8 mouse cellular contexts compared by ENCODE assay signal in genomic region chr10:75935680-75936541, GRCm38 (mm10). TPM values are rescaled to one million over a fixed set of nuclear protein-coding genes. Genes with fewer than 3 reads are reported as not detected.
DNase-seq lines count a peak whose midpoint lies in the region; ATAC-seq and TF ChIP-seq lines count a peak whose summit lies in the region.

Gene Mmp11 (minus strand): TSS chr10:75936496.

- 1% methylated on average over 51 of the region's 51 CpGs for WGBS in heart, embryonic 12.5 days
- under 1% methylated on average over 51 of the region's 51 CpGs for WGBS in kidney, embryonic 16.5 days
- WGBS in liver, adult 2 months: 7% methylated on average over 51 of the region's 51 CpGs

- H3K4me2 ChIP-seq in heart, embryonic 12.5 days: peak within 1 kb of the TSS; percentile 71
- peak within 1 kb of the TSS; percentile 73 for H3K4me2 ChIP-seq in kidney, embryonic 16.5 days (replicated peaks; ENCODE audit: low read depth, low read length)

- H3K36me3 ChIP-seq in heart, embryonic 12.5 days: no peaks in the 10 kb centered on the region
- H3K36me3 ChIP-seq in kidney, embryonic 16.5 days (ENCODE audit: insufficient read depth, low read length): no peaks in the 10 kb centered on the region
- H3K36me3 ChIP-seq in liver, adult 2 months (ENCODE audit: control insufficient read depth, insufficient read depth, low read length): peaks cover 2% of the 10 kb centered on the region

- peaks cover 29% of the 10 kb centered on the region for H3K27me3 ChIP-seq in heart, embryonic 12.5 days (replicated peaks)
- H3K27me3 ChIP-seq in kidney, embryonic 16.5 days (ENCODE audit: insufficient read depth, low read length): no peaks in the 10 kb centered on the region
- H3K27me3 ChIP-seq in liver, adult 2 months (ENCODE audit: control insufficient read depth, insufficient read depth, low read length): no peaks in the 10 kb centered on the region

- peaks cover 62% of the 10 kb centered on the region for H3K4me1 ChIP-seq in heart, embryonic 12.5 days (replicated peaks)
- peaks cover 44% of the 10 kb centered on the region for H3K4me1 ChIP-seq in kidney, embryonic 16.5 days (ENCODE audit: insufficient read depth, low read length)
- H3K4me1 ChIP-seq in liver, adult 2 months (ENCODE audit: control insufficient read depth, insufficient read depth, low read length): peaks cover 13% of the 10 kb centered on the region

- DNase-seq in CD4-positive, CD25-positive, alpha-beta regulatory T cell, adult 2 months (ENCODE audit: low read depth, low spot score): peak; percentile 89
- DNase-seq in brain, adult 2 months (ENCODE audit: low read depth, low spot score): peak; percentile 96
- DNase-seq in liver, adult 2 months (ENCODE audit: extremely low read depth, low read depth, low spot score): peak; percentile 96
- peak; percentile 73 to 86 for DNase-seq in spleen, postnatal 4 days (ENCODE audit: low spot score in 2 of 2)

- peak; percentile 95 for TF ChIP-seq POLR2A in liver, adult 2 months (IDR thresholded peaks at IDR 0.05; ENCODE audit: extremely low read depth, insufficient read depth, low read length)

- H3K9ac ChIP-seq in heart, embryonic 12.5 days: peak within 1 kb of the TSS; percentile 80
- peak within 1 kb of the TSS; percentile 75 for H3K9ac ChIP-seq in kidney, embryonic 16.5 days (replicated peaks; ENCODE audit: low read length)
- H3K9ac ChIP-seq in liver, adult 2 months (ENCODE audit: low read depth, low read length): peak within 1 kb of the TSS; percentile 81

- peaks cover 7% of the 10 kb centered on the region; the same call in 1 of the 2 replicates for H3K79me2 ChIP-seq in liver, adult 2 months (ENCODE audit: control insufficient read depth, insufficient read depth, low read length)

- peak; percentile 74 for ATAC-seq in erythroblast, adult 5-6 weeks (replicated peaks; ENCODE audit: low FRiP score, poor library complexity, severe bottlenecking)
- ATAC-seq in heart, embryonic 12.5 days (ENCODE audit: insufficient number of reproducible peaks, low FRiP score): peak; percentile 84
- peak; percentile 79 for ATAC-seq in kidney, embryonic 16.5 days (ENCODE audit: low FRiP score, low TSS enrichment)
- peak; percentile 66 for ATAC-seq in monocyte, adult 5-6 weeks (replicated peaks; ENCODE audit: insufficient number of reproducible peaks, low FRiP score, low TSS enrichment, poor library complexity, severe bottlenecking)

- no peaks in the 10 kb centered on the region for H3K9me3 ChIP-seq in heart, embryonic 12.5 days (replicated peaks)
- H3K9me3 ChIP-seq in kidney, embryonic 16.5 days (ENCODE audit: low read length): no peaks in the 10 kb centered on the region

- no peak for TF ChIP-seq CTCF in liver, adult 2 months (IDR thresholded peaks at IDR 0.05; ENCODE audit: low read depth, low read length)

- peak within 1 kb of the TSS; percentile 68 for H3K4me3 ChIP-seq in heart, embryonic 12.5 days
- H3K4me3 ChIP-seq in kidney, embryonic 16.5 days (ENCODE audit: low read length): peak within 1 kb of the TSS; percentile 71
- H3K4me3 ChIP-seq in liver, adult 2 months (ENCODE audit: insufficient read depth, low read depth, low read length): peak within 1 kb of the TSS; percentile 67

- peak within 1 kb of the TSS; percentile 80 for H3K27ac ChIP-seq in heart, embryonic 12.5 days (ENCODE audit: poor library complexity, severe bottlenecking)
- H3K27ac ChIP-seq in kidney, embryonic 16.5 days (ENCODE audit: low read length): peak within 1 kb of the TSS; percentile 80
- peak within 1 kb of the TSS; percentile 98 for H3K27ac ChIP-seq in liver, adult 2 months (replicated peaks; ENCODE audit: insufficient read depth, low read depth, low read length)

RNA-seq across cellular contexts. Expression of gene Mmp11, which starts in this region (rescaled TPM):
- not detected in 2 replicates for total RNA-seq in erythroblast, adult 5-6 weeks (2015; ENCODE audit: low replicate concordance)
- 1.1 TPM in 1 of 2 replicates, not detected in the other for total RNA-seq in erythroblast, adult 5-6 weeks (2017; ENCODE audit: low replicate concordance)
- polyA plus RNA-seq in heart, embryonic 12.5 days (2016; fragmentation: Nextera tagmentation; extraction: Ambion mirVana): 25.4 and 27.1 TPM in 2 replicates
- polyA plus RNA-seq in kidney, embryonic 16.5 days (2015; fragmentation: Nextera tagmentation; extraction: Ambion mirVana): 62.1 and 70.5 TPM in 2 replicates
- 0.18 and 1.5 TPM in 2 replicates for total RNA-seq in liver, adult 2 months (2014; rRNA removed)
- polyA plus RNA-seq in liver, adult 2 months (2012; rRNA removed): 1.4 and 1.6 TPM in 2 replicates
- 1.1 TPM in 1 of 3 replicates, not detected in the others for total RNA-seq in monocyte, adult 5-6 weeks (2017)

Comparison
In these comparisons a context has a peak if more than half of its experiments do, and no peak if none do; other contexts are left out.
1. Peak in every context shown above with its lines: DNase-seq, ATAC-seq, H3K4me3 ChIP-seq and H3K27ac ChIP-seq.
2. RNA of gene Mmp11 (polyA plus RNA-seq): 62.1 to 70.5 TPM in kidney, embryonic 16.5 days and 25.4 to 27.1 TPM in heart, embryonic 12.5 days; 1.4 to 1.6 TPM in liver, adult 2 months; every median in the first group is over 10 times any median in the second.